Mouse (Mus musculus) forebrain, embryonic 16.5 days (tissue): ENCODE results near the gene Pigt. TPM values are rescaled to one million over a fixed set of nuclear protein-coding genes. Genes with fewer than 3 reads are reported as not detected.

Experiments used
- ATAC-seq: fragments of 200-750 bp; cut with Nextera tagmentation; 2 replicates; pipeline ENCODE4 v1.8.0; 2017; ENCODE audit warnings: mild to moderate bottlenecking, moderate library complexity
- H3K27ac ChIP-seq: fragments of 300-500 bp; sonication (generic); 2 replicates; pipeline ENCODE4 v1.5.1; 2014; ENCODE audit warnings: low read length, control low read depth
- H3K27me3 ChIP-seq: fragments of 300-500 bp; sonication (generic); replicated peaks from 2 replicates; pipeline ENCODE4 v1.6.1; 2014; ENCODE audit warnings: low read length; ENCODE audit not compliant: control insufficient read depth, insufficient read depth
- H3K36me3 ChIP-seq: fragments of 300-500 bp; sonication (generic); 2 replicates; pipeline ENCODE4 v1.6.1; 2014; ENCODE audit not compliant: control insufficient read depth, insufficient read depth
- H3K4me1 ChIP-seq: fragments of 300-500 bp; sonication (generic); replicated peaks from 2 replicates; pipeline ENCODE4 v1.6.1; 2014; ENCODE audit warnings: low read length; ENCODE audit not compliant: control insufficient read depth, insufficient read depth
- H3K4me2 ChIP-seq: fragments of 300-500 bp; sonication (generic); 2 replicates; pipeline ENCODE4 v1.6.1; 2014; ENCODE audit warnings: mild to moderate bottlenecking, low read length, control low read depth
- H3K4me3 ChIP-seq: fragments of 300-500 bp; sonication (generic); replicated peaks from 2 replicates; pipeline ENCODE4 v1.5.1; 2014; ENCODE audit warnings: mild to moderate bottlenecking, low read length, control low read depth
- H3K9ac ChIP-seq: fragments of 300-500 bp; sonication (generic); replicated peaks from 2 replicates; pipeline ENCODE4 v1.6.1; 2014; ENCODE audit warnings: low read depth, low read length, control low read depth
- H3K9me3 ChIP-seq: fragments of 300-500 bp; sonication (generic); 2 replicates; pipeline ENCODE4 v1.6.1; 2016; ENCODE audit warnings: low read length; ENCODE audit not compliant: control insufficient read depth
- WGBS: fragments of 180-500 bp; shearing (Covaris S2); extraction: QIAGEN DNeasy Blood & Tissue Kit; methylation state at CpG from one replicate; pipeline ENCODE4 v1.1.7; 2014; 5-methylcytosine and 5-hydroxymethylcytosine counted together
- polyA plus RNA-seq: library from polyadenylated mRNA; unstranded; fragments of >200 nt; fragmentation: Nextera tagmentation; extraction: Ambion mirVana; gene quantifications from 2 replicates; pipeline ENCODE4 v1.2.1, GENCODE M21; 2015

The Pigt gene
- polyA plus RNA-seq, result 58.6 and 68.3 TPM in 2 replicates

- Histone ChIP-seq H3K4me3 (peak within 1 kb of the TSS; percentile 94), H3K27ac (peak within 1 kb of the TSS; percentile 58; the same call in 1 of the 2 replicates), H3K9me3 (no peaks in the 10 kb centered on the region), H3K36me3 (peaks cover 8% of the 10 kb centered on the region), H3K4me2 (peak within 1 kb of the TSS; percentile 87), H3K27me3 (no peaks in the 10 kb centered on the region), H3K9ac (peak within 1 kb of the TSS; percentile 82), H3K4me1 (peaks cover 10% of the 10 kb centered on the region)
- 4% methylated on average over 43 of the region's 43 CpGs for WGBS
- ATAC-seq, result peak; percentile 98
These were observed at the start of gene Pigt for GRCm38 (mm10) chr2:164496847-164497690. Gene Pigt, plus strand, starts transcription at chr2:164497520.

GRCm38 (mm10) chr2:164448140-164448539, 49.2 kb upstream of the Pigt start:
- Histone ChIP-seq H3K4me2 (no peak overlapping the region), H3K27ac (no peak overlapping the region), H3K27me3 (0 out of 2 replicates have a peak, but pooled peaks cover 3% of the 10 kb centered on the region), H3K4me1 (peaks cover 5% of the 10 kb centered on the region), H3K36me3 (no peaks in the 10 kb centered on the region), H3K9me3 (no peaks in the 10 kb centered on the region), H3K4me3 (no peak overlapping the region), H3K9ac (no peak overlapping the region)
- ATAC-seq, result no peak
- 92% methylated on average over 1 of the region's 1 CpGs for WGBS

- H3K9me3 ChIP-seq, result no peaks in the 10 kb centered on the region
- H3K4me1 ChIP-seq, result no peaks in the 10 kb centered on the region
- H3K27ac ChIP-seq, result no peak overlapping the region
- WGBS, result 84% methylated on average over 5 of the region's 5 CpGs
- H3K27me3 ChIP-seq, result 0 out of 2 replicates have a peak, but pooled peaks cover 3% of the 10 kb centered on the region
- ATAC-seq, result no peak
- H3K4me3 ChIP-seq, result no peak overlapping the region
- H3K4me2 ChIP-seq, result no peak overlapping the region
- no peaks in the 10 kb centered on the region for H3K36me3 ChIP-seq
- H3K9ac ChIP-seq, result no peak overlapping the region
These were observed 48.4 kb upstream of the Pigt start for GRCm38 (mm10) chr2:164448921-164449320.

GRCm38 (mm10) chr2:164449341-164450042, 47.8 kb upstream of the Pigt start:
- 88% methylated on average over 14 of the region's 14 CpGs for WGBS
- Histone ChIP-seq H3K9ac (no peak overlapping the region), H3K27me3 (0 out of 2 replicates have a peak, but pooled peaks cover 2% of the 10 kb centered on the region), H3K4me2 (no peak overlapping the region), H3K27ac (no peak overlapping the region), H3K36me3 (no peaks in the 10 kb centered on the region), H3K4me3 (no peak overlapping the region), H3K4me1 (no peaks in the 10 kb centered on the region), H3K9me3 (no peaks in the 10 kb centered on the region)
- no peak for ATAC-seq

GRCm38 (mm10) chr2:164452000-164452676, 45.2 kb upstream of the Pigt start:
- Histone ChIP-seq H3K27me3 (no peaks in the 10 kb centered on the region), H3K27ac (no peak overlapping the region), H3K9me3 (no peaks in the 10 kb centered on the region), H3K4me2 (no peak overlapping the region), H3K36me3 (no peaks in the 10 kb centered on the region), H3K4me1 (no peaks in the 10 kb centered on the region), H3K9ac (no peak overlapping the region), H3K4me3 (no peak overlapping the region)
- WGBS, result 47% methylated on average over 12 of the region's 13 CpGs
- no peak for ATAC-seq

GRCm38 (mm10) chr2:164453047-164453757, 44.1 kb upstream of the Pigt start:
- H3K9me3 ChIP-seq, result no peaks in the 10 kb centered on the region

GRCm38 (mm10) chr2:164453887-164454500, 43.3 kb upstream of the Pigt start:
- Histone ChIP-seq H3K4me3 (no peak overlapping the region), H3K4me2 (no peak overlapping the region), H3K27me3 (no peaks in the 10 kb centered on the region), H3K9ac (no peak overlapping the region), H3K9me3 (no peaks in the 10 kb centered on the region), H3K4me1 (no peaks in the 10 kb centered on the region), H3K36me3 (no peaks in the 10 kb centered on the region), H3K27ac (no peak overlapping the region)
- no peak for ATAC-seq
- WGBS, result 62% methylated on average over 7 of the region's 7 CpGs

More at GRCm38 (mm10) chr2:164453047-164453757, 44.1 kb upstream of the Pigt start:
- Histone ChIP-seq H3K4me2 (no peak overlapping the region), H3K27me3 (no peaks in the 10 kb centered on the region), H3K36me3 (no peaks in the 10 kb centered on the region), H3K4me1 (no peaks in the 10 kb centered on the region), H3K4me3 (no peak overlapping the region), H3K9ac (no peak overlapping the region), H3K27ac (no peak overlapping the region)
- 86% methylated on average over 14 of the region's 14 CpGs for WGBS
- no peak for ATAC-seq

- Histone ChIP-seq H3K27ac (no peak overlapping the region), H3K27me3 (no peaks in the 10 kb centered on the region), H3K36me3 (no peaks in the 10 kb centered on the region), H3K9ac (no peak overlapping the region), H3K9me3 (no peaks in the 10 kb centered on the region), H3K4me2 (no peak overlapping the region), H3K4me1 (no peaks in the 10 kb centered on the region), H3K4me3 (no peak overlapping the region)
- WGBS, result 75% methylated on average over 10 of the region's 10 CpGs
- no peak for ATAC-seq
These were observed 42.5 kb upstream of the Pigt start for GRCm38 (mm10) chr2:164454846-164455245.
